Mouse (Mus musculus) gastrocnemius, adult 18-20 months (tissue): Measurements from ENCODE around the gene Gm20388. TPM values are rescaled to one million over a fixed set of nuclear protein-coding genes. Genes with fewer than 3 reads are reported as not detected.

ENCODE experiments used
- DNase-seq: peaks from one replicate; pipeline ENCODE4 v3.0.0; 2021; ENCODE audit warnings: low spot score
- total RNA-seq, 2 experiments: library from RNA; stranded (reverse); gene quantifications; 2 replicates each; pipeline ENCODE4 v1.2.3; 2021

The Gm20388 gene
- total RNA-seq, 2 experiments from 2014 or later, result 10.5 to 12.3 TPM

- no peak for DNase-seq
These were observed 374.4 kb downstream of the Gm20388 start for GRCm38 (mm10) chr8:120285033-120285432.

- DNase-seq, result no peak
These were observed 375.2 kb downstream of the Gm20388 start for GRCm38 (mm10) chr8:120285878-120286277.

DNA sequence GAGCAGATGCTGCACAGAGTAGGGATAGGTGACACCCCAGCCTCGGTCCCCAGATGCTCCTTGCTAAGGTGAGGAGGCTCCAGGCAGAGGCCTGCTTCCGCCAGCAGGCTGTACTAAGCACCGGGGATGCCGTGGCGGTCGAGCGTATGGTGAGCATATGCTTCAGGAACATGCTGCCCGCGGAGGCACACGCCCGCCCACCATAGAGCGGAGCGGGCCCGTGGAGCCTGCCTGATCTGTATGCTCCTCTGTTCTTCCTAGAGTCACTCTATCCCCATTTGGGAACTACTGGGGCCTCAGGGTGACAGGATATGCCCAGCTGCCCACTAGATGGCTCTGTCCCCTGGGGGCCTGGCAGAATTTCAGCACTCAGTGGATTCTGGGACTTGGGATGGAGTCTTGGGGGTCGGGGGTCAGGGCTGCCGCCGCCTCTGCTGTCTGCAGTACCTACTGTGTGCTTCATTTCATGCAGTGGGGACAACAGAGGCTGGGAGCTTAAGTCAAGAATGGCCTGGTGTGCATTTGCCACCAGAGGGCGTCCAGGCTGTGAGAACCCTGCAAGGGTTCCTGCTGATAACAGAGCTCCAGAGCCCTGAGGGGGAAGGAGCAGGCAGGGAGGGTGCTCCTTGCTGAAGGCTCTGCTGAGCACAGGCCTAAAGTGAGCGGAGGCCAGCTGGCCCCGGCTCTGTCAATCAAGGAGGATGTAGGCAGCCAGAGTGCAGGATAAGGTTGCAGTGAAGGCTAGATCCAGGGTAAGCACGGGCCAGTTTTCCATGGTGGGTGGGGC, 377.7 kb downstream of the Gm20388 start:
- DNase-seq, result peak; percentile 66

GRCm38 (mm10) chr8:120289191-120289590, 378.6 kb downstream of the Gm20388 start:
- no peak for DNase-seq

DNA sequence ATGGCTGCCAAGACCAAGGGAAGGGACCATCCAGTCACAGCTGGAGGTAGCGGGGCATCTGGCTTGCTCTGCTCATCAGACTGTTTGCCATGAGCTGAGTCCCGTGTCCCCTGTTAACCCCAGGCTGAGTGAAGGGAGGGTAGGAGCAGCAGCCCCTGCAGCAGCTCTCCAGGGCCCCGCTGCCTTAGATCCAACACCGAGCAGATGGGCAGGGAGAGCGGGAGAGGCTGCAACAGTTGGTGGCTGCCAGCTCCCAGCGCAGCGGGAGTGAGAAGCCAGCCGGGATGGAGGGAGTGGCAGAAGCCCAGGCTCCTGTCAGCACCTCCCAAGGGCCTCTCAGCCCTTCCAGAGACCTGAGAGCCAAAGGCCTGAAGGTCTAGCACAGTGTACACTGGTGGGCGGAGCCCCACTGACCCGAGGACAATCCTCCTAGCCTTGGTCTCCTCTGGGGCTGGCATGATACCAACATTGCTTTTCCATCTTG, 379.1 kb downstream of the Gm20388 start:
- peak; percentile 69 for DNase-seq

DNA sequence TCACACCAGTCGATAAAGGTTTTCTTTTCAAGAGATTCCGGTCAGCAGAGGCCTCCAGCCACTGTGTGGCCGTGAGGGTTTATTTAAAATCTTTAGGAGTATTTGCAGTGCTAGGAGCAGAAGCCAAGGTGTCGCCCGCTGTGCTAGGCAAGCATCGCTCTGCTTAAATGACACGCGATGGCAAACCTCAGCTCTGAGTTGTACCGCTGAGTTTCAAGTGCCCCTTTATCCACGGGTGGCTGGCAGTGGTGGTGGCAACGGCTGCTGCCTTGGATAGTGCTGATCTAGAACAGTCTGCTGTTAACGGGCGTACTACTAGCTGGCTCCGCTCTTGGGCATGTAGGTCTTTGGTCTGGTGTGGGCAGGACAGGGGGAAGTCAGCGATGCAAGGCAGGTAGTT, 380.0 kb downstream of the Gm20388 start:
- DNase-seq, result no peak

- DNase-seq, result no peak
These were observed 381.0 kb downstream of the Gm20388 start for GRCm38 (mm10) chr8:120291650-120292049.

DNA sequence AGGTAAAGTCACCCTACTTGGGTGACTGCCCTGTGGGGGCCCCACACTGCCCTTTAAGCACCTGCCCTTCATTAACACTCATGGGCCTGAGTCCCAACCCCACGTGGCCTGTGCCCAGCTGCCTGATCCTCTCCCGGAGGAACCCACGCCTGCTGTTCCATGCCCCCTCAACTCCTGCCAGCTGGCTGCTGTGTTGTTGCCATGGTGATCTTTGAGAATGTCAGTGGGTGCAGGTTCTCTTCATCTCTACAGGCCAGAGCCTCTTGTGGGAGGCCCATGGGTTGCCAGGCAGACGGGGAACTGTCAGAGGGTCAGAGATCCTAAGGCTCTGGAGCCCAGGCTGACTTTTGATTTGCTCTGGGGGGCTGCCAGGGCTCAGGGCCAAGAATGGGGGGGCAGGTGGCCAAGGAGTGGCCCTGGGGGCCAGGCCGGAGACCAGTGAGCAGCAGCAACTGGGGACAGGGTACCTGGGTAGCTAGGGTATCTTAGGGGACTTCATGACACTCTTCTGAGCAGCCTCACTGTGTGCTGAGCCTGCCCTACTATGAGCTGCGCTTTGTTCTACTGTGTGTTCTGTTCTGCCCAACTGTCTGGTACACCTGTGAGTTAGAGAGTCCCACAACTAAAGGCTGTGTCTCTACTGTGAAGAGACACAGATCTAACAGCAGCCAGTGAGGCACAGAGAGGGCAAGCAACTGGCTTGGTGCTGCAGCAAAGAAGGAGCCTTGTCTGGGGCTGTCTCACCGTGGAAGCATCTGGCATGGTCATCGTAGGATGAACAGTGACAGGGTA, 381.9 kb downstream of the Gm20388 start:
- no peak for DNase-seq

DNA sequence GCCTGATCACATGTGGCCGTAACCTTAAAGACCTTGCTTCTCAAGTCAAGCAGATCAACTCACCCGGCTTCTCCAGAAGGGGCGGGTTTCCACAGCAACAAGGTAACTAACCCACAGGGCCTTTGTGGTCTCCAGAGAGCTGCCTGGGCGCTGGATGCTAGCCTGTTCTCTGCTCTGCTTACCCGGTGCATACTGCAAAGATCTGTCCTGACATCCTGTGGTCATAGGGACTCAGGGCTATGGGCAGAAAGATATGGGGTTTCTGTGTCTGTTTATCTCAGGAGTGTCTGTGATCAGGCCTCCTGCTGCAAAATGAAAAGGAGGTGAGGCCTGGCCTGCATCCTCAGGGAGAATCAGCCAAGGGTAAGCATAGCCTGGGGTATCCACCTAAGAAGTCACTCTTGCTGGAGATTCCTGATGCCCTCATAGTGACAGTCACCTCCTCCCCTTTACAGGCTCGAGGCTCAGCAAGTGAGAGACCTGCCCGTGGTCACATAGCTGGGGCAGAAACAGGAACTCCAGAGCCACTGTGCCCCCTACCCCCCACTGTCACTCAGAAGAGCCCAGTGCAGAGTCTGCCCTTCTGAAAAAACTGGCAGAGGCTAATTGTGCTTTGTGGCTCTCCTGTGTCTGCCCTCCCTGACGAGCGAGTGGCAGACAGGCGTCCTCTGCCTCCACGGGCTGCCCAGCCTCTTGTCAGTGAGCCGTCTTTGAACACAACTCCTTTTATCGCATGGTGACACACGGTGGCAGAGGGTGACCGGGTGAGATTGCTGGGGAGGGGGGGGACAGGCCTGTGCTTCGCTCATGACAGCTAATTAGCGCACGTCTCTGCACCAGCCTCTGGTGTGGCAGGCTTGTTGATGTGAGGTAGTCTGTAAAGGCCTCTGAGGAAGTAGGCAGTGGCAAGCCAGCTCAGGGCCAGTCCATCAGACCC, 383.0 kb downstream of the Gm20388 start:
- DNase-seq, result no peak

GRCm38 (mm10) chr8:120294982-120295870, 384.6 kb downstream of the Gm20388 start:
- no peak for DNase-seq

- no peak for DNase-seq
These were observed 386.4 kb downstream of the Gm20388 start for GRCm38 (mm10) chr8:120297000-120297399.

- DNase-seq, result no peak
These were observed 388.2 kb downstream of the Gm20388 start for GRCm38 (mm10) chr8:120298601-120299532.

- peak; percentile 83 for DNase-seq
These were observed 390.0 kb downstream of the Gm20388 start for GRCm38 (mm10) chr8:120300601-120301141.

DNA sequence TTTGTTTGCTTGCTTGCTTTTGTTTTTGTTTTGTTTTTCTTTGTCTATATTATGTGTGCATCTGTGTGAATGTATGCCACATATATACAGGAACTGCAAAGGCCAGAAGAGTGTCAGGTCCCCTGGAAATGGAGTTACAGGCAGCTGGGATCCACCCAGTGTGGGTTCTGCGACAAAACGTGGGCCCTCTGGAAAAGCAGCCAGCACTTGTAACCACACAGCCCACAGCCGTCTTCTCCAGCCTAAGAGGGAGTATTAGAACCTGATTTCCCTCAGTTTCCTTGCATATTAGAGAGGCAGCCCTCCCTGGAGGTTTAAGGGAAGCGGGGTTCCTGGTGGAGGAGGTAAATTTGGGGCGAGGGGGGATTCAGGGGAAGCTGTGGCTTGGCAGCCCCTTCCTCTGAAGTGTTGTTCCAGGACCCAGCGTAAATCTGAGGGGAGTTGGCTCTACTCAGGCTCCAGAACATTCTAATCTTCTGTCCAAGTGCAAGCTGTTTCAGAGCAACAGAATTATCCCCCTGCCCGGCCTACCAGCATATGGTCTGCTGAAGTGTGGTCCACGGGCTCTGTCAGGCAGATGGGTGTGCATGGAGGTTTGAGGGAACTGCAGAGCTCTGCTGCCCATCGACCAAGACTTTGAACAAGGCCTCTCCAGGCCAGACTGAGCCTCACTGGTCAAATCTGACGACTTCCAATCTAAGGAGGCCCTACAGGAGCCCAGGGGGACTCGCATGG, 392.5 kb downstream of the Gm20388 start:
- DNase-seq, result no peak

DNA sequence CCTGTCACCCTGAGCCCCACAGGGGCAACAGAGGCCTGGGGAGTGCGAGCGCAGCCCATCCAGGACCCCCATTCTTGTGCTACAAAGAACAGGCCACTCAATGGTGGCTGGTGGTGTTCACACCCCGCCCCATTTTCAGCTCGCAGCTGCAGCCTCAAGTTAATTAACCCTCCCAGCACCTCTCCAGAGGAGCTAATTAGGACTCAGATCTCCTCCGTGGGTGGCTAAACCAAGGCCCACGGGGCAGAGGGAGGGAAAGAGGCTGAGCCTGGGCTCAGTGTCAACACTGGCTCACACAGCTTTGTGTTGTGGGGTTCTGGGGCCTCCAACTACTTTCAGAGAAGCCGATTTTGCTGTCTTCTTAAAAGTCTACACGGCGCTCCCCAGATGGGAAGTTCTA, 393.5 kb downstream of the Gm20388 start:
- DNase-seq, result no peak

GRCm38 (mm10) chr8:120305800-120306385, 395.3 kb downstream of the Gm20388 start:
- no peak for DNase-seq

- no peak for DNase-seq
These were observed 396.5 kb downstream of the Gm20388 start for GRCm38 (mm10) chr8:120307103-120307502.

DNA sequence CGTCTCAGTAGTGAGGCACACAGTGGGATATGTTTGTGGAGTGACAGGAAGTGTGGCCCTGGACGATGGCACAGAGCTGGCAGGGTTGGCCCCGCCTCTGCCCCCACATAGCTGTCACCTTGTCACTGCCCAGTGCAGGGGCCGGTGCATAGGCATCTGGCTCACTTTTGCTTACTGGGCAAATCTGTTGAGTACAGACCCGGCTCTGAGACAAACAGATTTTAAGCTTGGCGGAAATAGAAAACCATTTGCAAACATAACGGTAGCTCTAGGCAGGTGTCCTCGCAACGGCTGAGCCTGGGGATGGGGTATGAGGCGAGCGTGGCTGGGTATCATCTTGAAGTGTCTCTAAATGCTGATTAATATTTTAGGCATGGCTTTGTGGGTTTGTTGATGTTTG, 396.9 kb downstream of the Gm20388 start:
- no peak for DNase-seq
